Mouse (Mus musculus) spleen, embryonic (tissue): ENCODE results near the gene Lgals12.

Source experiments
- CTCF ChIA-PET: fragments of 350-600 bp; sonication (Branson Sonifier 250); formaldehyde crosslinking; loops from one replicate; lab custom pipeline; 2022; lab: Charles Lee

Lgals12 gene

GRCm38 (mm10) chr19:7606801-7607689 is at the start of gene Lgals12:
Gene Lgals12, minus strand, starts transcription at chr19:7607193.
- CTCF ChIA-PET, result interaction anchor here (0.6 kb wide), 1 partner anchor 15 kb away, joined by 3 read pairs; no protein-coding TSS in a partner anchor

DNA sequence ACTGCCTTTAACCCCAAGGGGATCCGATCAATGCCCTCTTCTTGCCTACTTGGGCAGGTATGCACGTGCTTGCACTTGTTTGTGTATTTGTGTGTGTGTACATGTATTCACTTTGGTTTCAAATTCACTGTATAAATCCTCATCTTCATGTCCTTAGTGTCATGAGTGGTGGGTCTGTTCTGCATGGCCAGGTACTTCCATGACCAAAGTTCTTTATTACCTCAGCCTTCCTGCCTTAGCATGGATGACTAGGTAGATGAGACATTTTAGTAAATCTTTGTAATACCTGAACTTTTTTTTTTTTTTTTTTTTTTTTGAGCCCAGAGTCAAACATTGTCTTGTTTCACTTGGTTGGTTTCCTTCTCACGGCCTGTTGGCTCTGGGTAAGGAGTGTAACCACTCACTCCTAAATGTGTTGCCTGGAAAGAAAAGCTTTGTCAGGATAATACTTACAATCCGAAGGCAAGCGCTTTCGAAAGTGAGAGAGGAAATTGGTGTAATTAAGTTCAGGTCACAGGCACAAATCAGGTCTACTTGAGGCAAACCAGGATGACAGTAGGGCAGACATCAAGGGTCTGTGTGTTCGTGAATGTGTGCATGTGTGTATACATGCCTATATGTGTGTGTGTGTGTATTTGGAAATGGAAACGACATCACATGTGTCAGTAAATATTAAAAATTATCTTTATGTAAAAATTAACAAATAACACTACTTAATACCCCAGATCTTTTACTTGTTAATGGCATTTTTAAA is 42.1 kb upstream of the Lgals12 start:
- CTCF ChIA-PET, result interaction anchor here (0.8 kb wide), 1 partner anchor 51 kb away, joined by 4 read pairs; no protein-coding TSS in a partner anchor

DNA sequence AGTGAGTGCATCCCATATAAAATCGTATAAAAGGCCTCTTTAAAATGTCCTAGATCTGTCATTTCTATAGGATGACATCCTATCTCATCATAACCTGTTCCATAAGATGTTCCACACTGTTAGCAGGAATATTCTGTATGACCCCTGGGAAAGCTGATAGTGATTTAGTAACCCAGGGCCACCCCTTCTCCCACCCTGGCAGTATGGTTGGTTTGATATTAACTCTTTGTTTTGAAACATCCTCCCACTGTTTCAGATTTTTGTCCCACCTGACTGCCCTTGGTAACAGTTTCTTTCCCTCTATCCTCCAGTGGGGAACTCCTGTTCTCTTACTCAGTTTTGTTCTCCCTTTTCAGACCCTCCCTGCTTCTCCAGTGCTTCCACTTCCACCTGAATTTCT is 26.8 kb upstream of the Lgals12 start:
- CTCF ChIA-PET, result interaction anchor here (1.3 kb wide), 1 partner anchor 166 kb away, joined by 13 read pairs; no protein-coding TSS in a partner anchor

DNA sequence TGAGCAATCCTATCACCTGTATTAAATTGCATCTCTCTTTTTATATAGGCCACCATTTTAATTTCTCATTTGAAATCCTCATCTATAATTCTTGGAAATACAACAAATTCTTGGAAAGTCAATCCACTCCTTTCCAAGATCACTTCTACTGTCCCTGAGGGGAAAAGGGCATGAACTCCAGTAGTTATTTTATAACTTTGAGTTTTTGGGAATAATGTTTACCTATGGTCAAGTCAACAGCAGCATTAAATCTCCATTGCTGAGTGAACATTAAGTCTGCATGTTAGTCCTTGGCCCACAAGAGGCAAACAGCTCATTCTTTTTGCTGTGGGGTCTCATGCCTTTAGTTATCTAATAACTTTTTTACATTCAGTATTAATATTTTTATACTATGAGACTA is 26.0 kb upstream of the Lgals12 start:
- CTCF ChIA-PET, result interaction anchor here (1.3 kb wide), 1 partner anchor 165 kb away, joined by 13 read pairs; no protein-coding TSS in a partner anchor

- CTCF ChIA-PET, result interaction anchor here (0.5 to 0.6 kb wide), 2 partner anchors 78 to 124 kb away, joined by 3 to 4 read pairs; no protein-coding TSS in a partner anchor
Observed at GRCm38 (mm10) chr19:7617696-7618095, 10.7 kb upstream of the Lgals12 start.

DNA sequence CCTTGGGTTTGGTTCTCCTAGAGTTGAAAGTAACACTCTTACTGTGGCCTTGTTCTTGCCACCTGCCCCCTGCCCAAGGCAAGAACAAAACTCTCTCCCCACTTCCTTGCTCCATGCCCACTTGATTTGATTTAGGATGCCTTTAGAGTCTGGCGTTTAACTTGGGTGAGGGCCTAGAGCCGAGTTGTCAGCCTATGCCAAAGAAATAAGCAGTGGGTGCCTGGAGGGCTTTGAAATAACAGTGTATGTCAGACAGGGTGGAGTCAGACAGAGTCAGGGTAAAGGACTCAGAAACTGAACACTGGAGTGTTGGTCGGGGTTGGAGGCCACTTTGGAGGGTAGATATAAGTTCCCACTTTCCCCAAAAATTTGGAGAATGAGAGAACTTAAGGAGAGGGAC is 10.1 kb upstream of the Lgals12 start:
- CTCF ChIA-PET, result no interaction called here

DNA sequence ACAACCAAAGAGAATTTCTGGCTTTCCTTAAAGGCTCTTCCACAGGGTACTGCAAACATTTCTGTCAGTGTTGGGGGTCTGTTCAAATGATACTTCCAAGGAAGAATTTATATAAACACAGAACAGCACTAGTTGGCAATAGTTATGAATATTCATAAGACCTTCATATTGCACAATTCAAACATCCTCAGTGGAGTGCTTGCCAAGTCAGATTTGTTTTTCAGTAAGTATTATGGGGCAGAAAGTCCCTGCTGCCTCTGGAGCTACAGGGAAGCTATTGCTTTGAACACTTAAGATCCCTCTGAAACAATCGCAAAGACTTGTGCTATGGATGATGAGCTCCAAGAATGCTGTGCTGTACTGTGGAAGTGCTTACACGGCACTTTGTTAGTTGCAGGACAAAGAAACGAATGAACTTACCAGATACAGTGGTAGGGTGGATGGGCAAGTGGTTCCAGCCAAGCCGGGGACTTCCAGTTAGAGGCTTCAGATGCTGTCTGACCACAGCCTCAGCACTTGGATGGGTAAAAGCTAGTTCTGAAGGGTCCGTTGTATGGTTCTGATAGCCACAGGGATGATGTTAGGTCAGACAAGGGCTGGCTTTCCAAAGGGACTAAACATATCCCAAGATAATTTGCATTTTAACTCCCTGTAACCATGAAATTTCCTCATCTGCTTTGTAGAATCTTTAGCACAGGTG is 9.4 kb upstream of the Lgals12 start:
- CTCF ChIA-PET, result no interaction called here

GRCm38 (mm10) chr19:7613151-7613550 is 6.2 kb upstream of the Lgals12 start:
- CTCF ChIA-PET, result no interaction called here

DNA sequence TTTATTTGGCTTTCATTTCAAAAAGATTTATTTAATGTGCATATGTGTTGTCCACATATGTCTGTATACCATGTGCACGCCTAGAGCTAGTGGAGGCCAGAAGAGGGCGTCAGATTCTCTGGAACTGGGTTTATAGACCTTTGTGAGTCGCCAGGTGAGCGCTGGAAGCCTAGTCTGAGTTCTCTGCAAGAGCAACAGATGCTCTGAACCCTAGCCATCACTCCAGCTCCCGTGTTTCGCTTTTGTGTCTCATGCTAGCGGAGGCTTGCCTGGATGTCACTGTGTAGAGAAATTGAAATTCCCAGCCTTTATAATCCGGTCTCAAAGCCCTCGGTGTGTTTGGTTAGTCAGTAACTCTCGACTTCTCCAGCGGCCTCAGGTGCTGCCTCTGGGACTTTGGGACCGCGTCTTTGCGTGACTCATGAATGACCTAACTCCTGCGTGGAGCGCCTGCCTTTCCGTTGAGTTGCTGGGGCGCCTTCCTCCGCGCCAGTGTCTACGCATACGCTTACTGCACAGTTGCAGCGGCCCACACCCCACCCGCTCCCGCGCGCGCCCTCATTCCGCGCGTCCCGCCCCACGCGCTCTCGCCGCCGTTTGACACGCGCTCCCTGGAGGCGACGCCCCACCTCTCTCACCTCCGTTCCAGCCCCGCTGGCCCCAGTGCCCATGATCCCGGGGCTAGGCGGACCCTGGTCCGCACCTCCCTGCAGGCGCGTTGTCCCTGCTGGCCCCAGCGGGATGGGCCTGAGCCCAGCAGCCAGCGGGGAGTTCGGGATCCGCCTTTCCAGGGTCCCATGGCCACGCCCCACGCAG is 5.2 kb upstream of the Lgals12 start, which contains the start of gene Hrasls5:
Hrasls5 (plus strand) TSS at position 600 of the 816 bp plus-strand sequence.
- CTCF ChIA-PET, result interaction anchor here (0.6 kb wide), 1 partner anchor 638 kb away, joined by 3 read pairs; no protein-coding TSS in a partner anchor

- CTCF ChIA-PET, result no interaction called here
Observed at GRCm38 (mm10) chr19:7607690-7608201, 753 bp upstream of the Lgals12 start.

DNA sequence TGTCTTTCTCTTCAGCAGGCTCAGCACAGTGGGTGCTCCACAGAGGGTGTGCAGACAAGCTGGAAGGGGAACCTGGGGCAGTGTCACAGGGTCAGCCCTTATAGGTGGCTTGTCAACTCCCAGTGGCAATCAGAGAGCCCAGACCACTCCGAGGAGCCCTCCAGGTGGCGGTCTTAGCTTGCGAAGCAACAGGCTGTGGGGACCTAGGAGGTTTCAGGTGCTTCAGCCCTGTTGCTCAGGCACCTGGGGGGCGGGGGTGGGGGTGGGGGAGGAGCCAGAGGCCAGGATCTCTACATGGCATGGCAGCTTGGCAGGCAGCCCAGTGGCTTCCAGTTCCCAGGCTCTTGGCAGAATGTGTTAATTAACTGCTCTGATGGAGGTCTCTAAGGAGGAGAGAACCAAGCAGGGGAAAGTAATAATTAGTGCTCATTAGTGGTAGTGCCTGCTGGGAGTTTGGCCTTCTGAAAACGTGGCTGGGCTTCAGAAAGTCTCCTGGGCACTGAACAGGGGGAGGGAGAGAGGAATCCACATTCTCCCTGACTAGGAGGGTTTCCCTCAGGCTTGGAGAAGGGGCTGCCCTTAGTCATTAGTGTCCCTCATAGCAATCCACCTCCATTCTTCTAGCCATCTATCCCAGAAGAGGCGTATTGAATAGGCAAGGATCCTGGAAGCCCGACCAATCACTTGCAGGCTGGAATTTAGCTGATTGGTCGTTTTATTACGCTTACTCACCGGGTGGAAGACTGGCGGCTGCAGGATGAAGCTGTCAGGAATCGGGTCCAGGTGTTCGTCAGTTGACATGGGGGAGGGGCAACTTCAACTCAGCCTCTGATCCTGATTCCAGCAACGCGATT is 836 bp downstream of the Lgals12 start:
- CTCF ChIA-PET, result no interaction called here

GRCm38 (mm10) chr19:7605013-7605412 is 2.0 kb downstream of the Lgals12 start:
- CTCF ChIA-PET, result no interaction called here

DNA sequence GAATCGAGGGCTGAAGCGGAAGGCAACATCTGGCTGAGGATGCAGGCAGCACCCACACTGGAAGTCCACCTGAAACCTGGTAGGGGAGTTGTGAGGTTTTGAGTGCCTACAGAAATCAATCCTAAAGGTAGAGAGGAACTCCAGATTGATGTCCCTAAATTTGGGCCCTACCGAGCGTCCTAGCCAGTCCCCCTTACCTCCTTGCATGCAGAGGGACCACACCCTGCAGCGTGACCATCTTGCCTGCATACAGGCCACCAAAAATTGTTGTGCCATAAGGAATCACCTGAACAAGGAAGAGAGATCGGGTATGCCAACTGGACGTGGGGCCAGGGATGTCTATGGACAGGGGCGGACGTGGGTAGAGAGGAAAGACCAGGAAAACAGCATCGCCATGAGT is 2.9 kb downstream of the Lgals12 start:
- CTCF ChIA-PET, result no interaction called here

GRCm38 (mm10) chr19:7601551-7601950 is 5.4 kb downstream of the Lgals12 start:
- CTCF ChIA-PET, result no interaction called here

DNA sequence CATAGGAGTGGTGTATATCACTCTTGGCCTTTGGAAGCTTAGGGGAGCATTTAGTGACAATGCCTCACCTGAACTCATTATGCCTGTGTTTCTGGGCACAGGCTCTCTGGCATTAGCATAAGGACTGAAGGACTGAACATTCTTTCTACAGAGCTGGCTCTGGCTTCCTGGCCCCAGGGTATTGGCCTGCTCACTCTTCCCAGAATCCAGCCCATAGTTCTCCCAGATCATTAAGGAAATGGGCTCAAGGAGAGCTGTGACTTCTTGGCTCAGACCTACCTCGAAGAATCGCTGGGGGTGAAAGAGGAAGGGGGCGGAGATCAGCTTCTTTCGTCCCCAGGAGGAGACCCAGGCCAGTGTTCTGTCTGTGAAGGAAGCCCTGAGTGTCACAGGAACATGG is 8.5 kb downstream of the Lgals12 start:
- CTCF ChIA-PET, result interaction anchor here (0.6 kb wide), 1 partner anchor 75 kb away, joined by 3 read pairs; no protein-coding TSS in a partner anchor

DNA sequence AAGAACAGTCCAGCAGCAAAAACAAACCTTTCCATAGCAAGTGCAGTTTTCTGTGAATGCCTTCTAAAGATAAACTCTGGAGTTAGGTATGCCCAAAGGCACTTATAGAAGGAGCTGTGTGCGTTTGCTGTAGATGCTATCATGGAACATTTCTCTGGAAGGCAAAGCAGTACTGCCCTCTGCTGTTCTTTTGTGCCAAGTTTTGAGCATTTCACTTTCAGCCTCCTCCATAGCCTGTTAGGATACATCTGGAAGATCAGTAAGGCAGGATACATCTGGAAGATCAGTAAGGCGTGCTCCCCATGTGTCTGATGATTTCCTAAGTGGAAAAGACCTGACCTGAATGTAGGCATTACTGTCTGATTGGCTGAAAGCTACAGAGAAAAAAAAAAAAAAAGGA is 11.5 kb downstream of the Lgals12 start:
- CTCF ChIA-PET, result interaction anchor here (0.5 to 0.7 kb wide), 3 partner anchors 11 to 152 kb away, joined by 3 to 5 read pairs (median 4); no protein-coding TSS in a partner anchor

GRCm38 (mm10) chr19:7592018-7592417 is 15.0 kb downstream of the Lgals12 start:
- CTCF ChIA-PET, result no interaction called here

DNA sequence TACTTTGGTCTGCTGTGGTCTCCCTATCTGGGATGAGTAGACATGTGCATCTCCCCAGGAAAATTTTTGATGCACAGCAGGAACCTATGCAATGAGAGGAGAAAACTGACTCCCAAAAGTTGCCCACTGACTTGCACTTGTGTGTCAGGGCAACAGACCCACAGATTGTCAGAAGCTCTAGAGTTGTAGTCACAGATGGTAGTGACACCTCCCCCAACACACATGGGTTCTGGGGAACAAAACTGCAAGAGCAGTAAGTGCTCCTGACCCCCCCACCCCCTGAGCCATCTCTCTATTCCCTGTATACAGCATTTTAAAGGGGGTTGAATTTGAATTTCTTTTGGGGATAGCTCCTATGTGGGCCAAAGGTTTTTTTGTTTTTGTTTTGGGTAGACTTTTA is 16.2 kb downstream of the Lgals12 start:
- CTCF ChIA-PET, result interaction anchor here (0.7 kb wide), 1 partner anchor 34 kb away, joined by 3 read pairs; no protein-coding TSS in a partner anchor

- CTCF ChIA-PET, result no interaction called here
Observed at GRCm38 (mm10) chr19:7585764-7586163, 21.2 kb downstream of the Lgals12 start.
